Mouse (Mus musculus) telencephalon, adult 2 months (tissue): ENCODE results near the gene Tapbp.
A peak's percentile ranks its signal among the peaks of the same experiment; 100 is the strongest.

ENCODE experiments used
- DNase-seq: peaks from one replicate; pipeline ENCODE4 v3.0.0-alpha.2; 2011; ENCODE audit warnings: low read depth, low spot score

The Tapbp gene

DNA sequence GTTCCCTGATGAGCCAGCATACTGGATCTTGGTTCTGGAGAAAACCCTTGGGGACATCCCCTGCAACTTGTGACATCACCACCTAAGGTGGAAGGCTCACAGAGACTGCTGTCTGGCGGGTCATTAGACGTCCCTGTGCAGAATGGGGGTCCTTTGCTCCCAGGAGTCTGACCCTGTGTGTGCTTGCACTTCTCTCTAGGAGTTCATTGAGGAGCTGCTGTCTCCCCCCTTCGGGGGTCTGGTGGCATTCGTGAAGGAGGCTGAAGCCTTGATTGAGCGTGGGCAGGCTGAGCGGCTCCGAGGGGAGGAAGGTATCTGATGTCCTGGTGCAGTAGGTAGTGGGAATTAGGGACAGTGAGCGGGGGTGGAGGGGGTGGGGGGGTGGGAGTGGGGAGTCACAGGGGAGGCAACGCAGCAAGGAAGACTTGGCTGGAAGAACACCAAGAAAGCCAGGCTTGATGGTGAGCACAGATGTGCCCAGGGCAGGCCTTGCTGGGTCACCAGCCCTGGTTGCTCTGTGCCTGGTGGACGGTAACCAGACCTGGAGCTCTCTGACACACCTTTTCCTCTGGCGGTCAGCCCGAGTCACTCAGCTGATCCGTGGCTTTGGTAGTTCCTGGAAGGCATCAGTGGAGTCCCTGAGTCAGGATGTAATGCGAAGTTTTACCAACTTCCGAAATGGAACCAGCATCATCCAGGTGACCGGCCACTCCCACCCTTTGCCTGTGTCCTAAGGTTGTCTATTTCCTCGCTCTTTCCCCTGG is 49.6 kb downstream of the Tapbp start:
- no peak for DNase-seq

DNA sequence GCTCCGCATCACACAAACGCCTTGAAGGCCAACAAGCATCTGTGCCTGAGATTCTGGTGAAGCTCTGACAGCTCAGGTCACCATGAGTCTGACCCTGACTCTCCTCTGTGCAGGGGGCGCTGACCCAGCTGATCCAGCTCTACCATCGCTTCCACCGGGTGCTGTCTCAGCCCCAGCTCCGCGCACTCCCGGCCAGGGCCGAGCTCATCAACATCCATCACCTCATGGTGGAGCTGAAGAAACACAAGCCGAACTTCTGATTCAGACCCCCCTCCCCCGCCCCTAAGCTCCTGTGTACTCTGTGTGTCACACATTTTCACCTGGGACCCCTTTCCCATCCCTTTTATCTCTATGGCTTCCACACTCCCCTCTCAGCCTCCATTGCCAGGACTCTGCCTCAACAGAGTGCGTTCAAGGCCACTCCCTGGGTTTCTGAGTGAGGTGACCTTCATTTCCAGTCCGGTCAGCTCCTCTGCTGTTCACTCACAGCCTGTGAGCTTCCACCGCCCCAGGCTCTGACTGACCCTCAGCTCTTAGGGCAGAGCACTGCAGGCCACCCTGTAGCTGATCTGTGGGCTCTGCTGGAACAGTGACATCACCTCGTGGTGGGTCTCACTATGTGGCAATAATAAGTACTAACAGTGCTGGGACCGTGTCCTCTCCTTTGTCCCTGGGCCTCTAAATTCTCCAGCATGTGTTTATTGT is 50.3 kb downstream of the Tapbp start:
- no peak for DNase-seq

DNA sequence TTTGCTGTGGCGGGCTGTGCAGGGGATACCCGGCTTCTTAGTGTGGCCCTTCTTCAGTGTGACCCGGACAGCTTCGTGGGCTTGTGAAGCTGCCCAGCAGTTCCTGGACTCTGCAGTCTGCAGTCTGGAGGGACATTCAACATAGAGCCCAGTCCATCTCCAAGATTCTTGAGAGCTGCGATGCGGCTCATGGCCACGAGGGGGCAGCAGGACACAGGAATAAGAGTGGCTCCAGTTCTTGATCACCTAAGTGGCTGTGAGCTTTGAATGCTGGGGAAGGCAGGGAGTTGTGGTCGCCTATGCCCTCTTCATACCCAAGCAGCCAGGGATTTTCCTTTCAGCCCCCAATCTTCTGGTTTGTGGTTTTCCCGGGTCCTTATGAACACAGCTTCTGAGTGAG is 52.8 kb downstream of the Tapbp start:
- DNase-seq: no peak

DNA sequence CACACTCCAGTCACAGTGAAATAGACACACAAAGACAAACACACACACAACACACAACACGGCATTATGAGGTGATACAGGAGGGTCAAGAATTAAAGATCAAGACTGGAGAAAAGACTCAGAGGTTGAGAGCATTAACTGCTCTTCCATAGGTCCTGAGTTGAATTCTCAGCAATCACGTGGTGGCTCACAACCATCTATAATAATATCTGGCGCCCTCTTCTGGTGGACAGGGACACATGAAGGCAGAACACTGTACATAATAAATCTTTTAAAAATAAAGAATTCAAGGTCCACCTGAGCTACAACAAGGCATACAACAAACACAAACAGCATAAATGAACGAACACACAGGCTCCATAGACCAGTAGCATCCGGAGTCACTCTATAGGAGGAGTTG is 53.2 kb downstream of the Tapbp start:
- no peak for DNase-seq

DNA sequence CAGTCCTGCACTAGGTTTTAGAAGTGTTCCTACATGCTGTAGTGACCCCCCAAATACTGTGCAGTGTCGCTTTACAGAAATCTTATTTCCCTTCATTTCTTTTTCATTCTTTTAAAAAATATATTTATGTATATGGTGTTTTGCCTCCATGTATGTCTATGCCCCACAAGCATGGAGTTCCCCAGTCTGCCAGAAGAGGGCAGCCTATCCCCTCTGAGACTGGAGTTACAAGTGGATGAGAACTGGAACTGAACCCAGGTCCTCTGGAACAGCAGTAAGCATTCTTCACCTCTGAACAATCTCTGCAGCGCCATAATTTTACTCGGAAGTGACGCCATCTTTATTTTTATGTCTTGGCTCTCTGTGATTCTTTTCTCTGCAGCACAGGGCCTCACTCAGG is 53.7 kb downstream of the Tapbp start:
- DNase-seq: no peak

DNA sequence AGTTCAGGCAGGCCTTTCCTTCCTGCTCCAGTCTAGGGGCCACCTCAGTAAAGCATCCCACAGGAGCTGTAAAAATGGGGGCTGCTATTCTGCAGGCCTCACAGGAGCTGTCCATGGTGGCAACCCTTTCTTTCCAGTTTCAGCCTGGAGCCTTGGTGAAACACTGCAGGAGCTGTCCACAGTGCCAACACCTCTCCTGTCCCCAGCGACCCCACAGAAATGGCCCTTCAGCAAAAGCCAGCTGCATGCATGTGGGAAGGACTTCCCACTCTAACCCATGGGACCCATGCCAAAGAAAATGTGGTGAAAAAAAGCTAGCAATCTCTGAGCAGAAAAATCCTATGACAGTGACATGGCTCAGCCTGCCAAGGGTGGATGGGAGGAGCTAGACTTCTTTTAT is 57.0 kb downstream of the Tapbp start:
- no peak for DNase-seq

DNA sequence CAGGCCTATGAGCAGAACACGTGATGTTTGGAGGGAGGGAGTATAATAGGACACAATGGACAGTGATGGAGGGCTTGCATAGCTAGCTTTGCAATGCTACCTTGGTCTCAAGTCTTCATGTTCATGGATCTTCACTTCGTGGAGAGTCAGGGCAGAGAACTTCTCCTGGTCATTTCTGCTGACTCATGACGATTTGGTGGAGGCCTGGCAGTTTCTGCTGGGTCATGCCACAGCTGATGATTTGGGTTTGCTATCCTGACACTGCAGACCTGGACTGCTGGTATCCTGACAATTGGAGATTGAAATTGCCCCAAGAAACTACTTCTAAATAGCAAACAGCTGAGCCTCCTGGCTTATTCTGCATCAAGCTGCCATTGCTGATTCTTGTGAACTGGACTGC is 57.9 kb downstream of the Tapbp start:
- no peak for DNase-seq

DNA sequence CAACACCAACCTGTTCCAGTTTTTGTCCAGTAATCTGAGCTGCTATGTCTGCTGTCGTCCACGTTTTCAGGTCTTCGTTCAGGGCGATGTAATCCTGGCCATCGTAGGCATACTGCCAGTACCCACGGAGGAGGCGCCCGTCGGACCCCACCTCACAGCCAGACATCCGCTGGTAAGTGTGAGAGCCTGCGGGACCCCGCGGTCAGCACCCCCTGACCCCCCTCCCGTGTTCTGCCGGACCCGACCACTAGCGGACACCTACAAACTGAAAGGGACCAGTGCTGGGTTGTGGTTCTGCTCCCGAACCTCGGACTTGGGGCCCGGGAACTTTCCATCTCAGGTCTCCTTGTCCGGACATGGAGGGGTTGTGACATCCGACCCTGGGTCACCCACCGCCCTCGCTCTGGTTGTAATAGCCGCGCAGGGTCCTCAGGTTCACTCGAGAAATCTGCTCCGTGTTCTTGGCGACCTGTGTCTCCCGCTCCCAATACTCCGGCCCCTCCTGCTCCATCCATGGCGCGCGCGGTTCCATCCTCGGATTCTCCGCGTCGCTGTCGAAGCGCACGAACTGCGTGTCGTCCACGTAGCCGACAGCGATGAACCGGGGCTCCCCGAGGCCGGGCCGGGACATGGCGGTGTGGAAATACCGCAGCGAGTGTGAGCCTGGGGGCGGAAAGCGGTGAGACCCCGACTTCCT is 62.3 kb downstream of the Tapbp start:
- DNase-seq: no peak

DNA sequence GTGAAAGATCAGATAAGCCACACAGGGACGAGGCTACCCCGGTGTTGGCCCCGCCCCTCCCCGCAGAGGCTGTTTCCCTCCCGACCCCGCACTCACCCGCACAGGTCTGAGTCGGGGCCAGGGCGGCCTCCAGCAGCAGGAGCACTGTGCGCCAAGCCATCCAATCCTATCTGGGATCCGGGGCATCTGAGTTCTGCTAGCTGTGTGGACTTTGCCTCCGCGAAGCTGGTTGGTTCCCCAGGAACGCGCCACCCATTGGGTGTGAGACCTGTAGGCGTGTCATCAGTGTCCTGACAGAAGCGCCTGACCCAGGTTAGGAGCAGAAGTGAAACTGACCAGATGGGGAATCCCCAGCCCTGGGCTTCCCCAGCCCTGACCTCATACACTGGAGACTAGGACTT is 62.9 kb downstream of the Tapbp start:
- DNase-seq: peak; percentile 50
